Mouse (Mus musculus) cerebellum, adult 9-11 months (tissue): ENCODE results near the gene Kcnq1.
A peak's percentile ranks its signal among the peaks of the same experiment; 100 is the strongest.

Experiments
- DNase-seq: peaks from one replicate; pipeline ENCODE4 v3.0.0; 2022

The Kcnq1 gene

GRCm38 (mm10) chr7:143139932-143140331, 33.8 kb downstream of the Kcnq1 start:
- no peak for DNase-seq

GRCm38 (mm10) chr7:143142680-143143079, 36.5 kb downstream of the Kcnq1 start:
- DNase-seq = no peak

DNA sequence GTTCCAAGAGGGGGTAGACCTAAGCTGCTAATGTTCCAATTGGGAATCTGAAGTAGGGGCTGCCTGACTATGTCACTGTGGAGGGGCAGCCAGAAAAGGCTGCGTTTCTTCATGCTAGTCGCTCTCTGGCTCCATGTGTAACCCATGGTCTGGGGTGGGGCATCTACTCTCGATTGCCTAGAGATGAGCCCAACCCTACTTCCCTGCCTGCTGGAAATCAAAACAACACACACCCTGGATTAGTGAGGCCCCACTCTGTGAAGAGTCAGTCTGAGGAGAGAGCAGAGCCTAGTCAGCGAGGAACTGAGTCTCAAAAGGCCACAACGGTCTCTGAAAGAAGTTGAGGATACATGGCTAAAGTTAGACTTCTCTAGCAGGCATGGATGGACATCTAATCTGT, 40.9 kb downstream of the Kcnq1 start:
- no peak for DNase-seq

DNA sequence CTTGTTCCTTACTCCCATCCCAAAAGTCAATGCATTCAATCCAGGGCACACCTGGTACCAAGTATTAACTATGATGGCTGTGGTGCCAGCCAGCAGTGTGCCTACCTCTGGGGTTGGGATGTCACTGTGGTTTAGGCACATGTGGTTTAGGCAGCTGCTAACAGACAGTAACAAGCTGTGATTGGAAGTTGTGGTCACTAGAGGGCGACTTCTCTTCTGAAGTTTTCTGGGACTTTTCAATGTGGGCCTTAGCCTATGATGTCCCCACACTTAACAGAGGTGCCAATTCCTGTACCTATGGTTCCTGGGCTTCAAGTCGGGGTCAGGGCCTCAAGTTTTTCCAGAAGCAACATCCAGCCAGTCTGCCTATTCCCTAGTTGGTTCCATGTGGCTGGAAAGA, 45.0 kb downstream of the Kcnq1 start:
- no peak for DNase-seq

GRCm38 (mm10) chr7:143152350-143152749, 46.2 kb downstream of the Kcnq1 start:
- no peak for DNase-seq

DNA sequence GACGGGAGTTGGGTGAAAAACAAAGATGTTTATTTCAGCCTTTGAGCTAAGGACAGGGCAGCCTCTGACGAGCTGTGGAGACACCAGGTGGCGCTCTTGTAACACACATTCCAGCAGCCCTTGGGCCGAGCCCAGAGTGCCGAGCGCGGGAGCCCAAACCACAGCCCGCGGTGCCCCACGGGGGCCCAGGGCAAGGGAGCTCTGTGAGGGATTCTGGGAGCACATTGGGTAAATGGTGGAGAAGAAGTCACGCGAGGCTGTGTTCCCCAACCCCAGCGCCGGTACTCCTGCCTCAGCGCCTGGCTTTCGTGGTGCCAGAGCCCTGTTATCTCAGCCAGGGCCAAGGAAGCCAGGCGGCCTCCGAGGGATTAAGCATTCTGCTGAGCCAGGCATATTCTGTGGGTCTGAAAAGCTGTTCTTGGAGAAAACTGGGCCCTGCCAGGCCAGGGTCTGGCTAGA, 47.8 kb downstream of the Kcnq1 start:
- peak; percentile 67 for DNase-seq

DNA sequence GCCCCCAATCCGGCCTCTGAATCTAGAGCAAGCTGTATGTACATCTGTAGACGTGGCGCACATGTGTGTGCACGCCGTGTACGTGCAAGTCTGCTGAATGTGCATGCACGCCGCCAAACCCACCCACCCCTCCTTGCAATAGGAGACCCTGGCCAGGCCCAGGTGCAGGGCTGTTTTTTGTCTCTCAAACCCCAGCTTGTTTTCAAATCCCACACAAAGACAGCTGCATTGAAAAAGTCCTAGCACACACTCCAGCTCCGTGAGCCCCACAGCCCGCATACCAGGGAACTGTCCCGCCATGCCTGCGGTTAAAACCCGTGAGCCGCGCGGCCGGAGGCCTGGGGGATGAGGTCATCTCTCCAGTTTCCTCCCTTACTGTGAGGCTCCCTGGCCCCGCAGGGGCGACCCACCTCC, 48.3 kb downstream of the Kcnq1 start:
- DNase-seq = no peak

- no peak for DNase-seq
Observed at GRCm38 (mm10) chr7:143155257-143155656, 49.1 kb downstream of the Kcnq1 start.

DNA sequence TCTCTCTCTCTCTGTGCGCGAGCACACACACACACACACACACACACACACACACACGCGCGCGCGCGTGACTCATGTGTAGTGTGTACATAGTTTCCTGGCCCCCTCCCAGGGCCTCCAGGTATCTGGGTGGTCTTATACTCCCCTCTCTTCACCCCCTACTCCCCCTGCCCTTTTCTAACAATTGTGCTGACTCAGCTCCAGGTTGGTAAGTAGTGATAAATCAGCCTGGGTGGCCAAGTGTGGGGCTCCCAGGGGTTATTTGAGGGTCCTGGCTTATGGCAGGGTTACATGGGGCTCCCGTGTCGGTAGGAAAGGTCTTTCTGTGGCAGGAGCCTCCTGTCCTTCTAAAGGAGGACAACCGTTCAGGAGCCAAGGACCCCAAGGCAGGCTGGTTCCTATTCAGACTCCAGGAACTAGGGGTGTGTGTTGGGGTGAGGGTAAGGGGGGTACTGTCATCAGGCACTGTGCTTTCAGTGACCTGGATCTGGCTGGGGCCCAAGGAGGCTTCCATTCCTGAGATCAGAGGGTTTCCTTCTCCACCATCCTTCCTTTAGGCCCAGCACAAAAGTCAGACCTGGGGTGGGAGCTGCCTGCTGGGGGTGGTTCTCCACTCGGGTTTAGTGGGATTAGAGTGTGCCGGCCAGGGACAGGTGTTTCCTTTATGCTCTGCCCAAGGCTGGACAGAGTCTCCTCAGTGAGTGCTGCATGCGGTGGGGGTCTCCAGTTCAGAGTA, 52.7 kb downstream of the Kcnq1 start:
- DNase-seq = no peak

DNA sequence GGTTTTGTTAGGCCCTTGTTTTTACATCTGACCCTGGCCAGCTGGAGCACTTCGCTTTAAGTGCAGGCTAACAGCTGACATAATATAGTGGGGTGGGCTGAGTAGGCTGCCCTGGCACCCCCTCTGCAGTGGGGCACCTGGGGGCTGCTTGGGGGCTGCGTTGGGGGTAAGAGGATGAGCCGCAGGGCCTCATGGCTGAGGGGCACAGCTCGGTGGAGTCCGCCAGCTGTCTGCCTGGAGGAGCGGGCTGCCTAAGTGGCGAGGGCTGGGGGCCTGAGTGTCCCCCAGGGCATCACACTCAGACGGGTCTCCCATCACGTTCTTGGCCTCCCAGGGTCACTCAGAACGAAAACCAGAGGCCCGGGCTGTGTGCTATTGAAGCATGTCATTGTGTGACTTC, 53.3 kb downstream of the Kcnq1 start:
- DNase-seq = no peak

DNA sequence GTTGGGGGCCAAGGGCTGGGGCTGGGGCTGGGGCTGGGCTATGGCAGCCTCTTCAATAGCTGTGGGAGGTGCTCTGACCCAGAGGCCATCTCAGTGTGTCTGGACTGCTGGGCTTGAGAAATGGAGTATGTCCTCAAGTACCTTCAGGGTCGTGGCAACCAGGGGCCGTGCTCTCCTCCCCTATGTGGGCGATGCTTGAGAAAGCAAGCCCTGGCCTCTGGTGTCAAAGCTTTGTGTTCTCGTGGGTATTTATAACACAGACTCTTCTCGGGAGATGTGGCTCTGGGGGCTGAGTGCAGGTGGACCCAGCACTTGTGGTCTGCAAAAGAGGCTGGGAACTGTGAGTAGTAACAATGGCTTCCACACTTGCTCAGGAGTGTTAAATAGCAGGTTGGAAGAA, 53.9 kb downstream of the Kcnq1 start:
- no peak for DNase-seq

- no peak for DNase-seq
Observed at GRCm38 (mm10) chr7:143162051-143162450, 55.9 kb downstream of the Kcnq1 start.

- DNase-seq = no peak
Observed at GRCm38 (mm10) chr7:143164074-143164473, 57.9 kb downstream of the Kcnq1 start.

GRCm38 (mm10) chr7:143165687-143166265, 59.6 kb downstream of the Kcnq1 start:
- no peak for DNase-seq

DNA sequence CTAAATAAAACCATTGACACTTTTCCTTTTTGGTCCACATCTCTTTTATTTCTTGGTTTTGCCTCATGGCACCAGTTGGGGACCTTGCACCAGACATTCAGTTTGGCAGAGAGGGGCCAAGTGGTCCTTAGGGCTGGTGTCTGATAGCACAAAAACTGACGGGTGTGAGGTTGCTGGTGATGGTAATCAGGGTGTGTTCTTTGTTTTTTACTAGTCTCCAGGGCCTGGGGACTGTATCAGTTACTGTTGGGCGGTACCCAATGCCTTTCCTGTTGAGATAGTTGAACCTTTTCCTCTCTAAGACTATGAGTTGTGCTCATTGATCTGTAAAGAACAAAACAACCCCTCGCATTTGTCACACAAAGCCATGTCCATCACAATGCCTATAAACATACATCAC, 61.1 kb downstream of the Kcnq1 start:
- no peak for DNase-seq

- no peak for DNase-seq
Observed at GRCm38 (mm10) chr7:143169371-143169770, 63.2 kb downstream of the Kcnq1 start.

GRCm38 (mm10) chr7:143172914-143173547, 66.9 kb downstream of the Kcnq1 start:
- DNase-seq = no peak

GRCm38 (mm10) chr7:143174633-143175032, 68.5 kb downstream of the Kcnq1 start:
- peak; percentile 5 for DNase-seq

- DNase-seq = no peak
Observed at GRCm38 (mm10) chr7:143178831-143179230, 72.7 kb downstream of the Kcnq1 start.

DNA sequence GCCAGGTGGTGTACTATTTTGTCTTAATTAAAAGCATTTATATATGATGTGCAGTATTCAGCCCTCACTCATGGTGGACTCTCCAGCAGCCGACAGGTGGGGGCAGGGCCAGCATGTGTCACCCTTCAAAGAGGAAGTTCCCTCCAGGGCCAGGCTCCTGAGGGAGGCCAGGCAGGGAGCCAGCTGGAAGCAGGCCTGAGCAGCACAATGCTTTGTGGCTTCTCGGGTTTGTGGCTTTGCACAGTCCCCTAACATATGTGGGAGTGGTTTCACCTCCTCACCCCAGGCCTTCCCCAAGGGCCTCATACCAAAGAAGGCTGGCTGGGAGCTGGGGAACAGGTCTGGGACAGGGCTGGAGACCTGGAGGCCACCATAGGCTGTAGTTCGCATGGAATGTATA, 74.6 kb downstream of the Kcnq1 start:
- no peak for DNase-seq

DNA sequence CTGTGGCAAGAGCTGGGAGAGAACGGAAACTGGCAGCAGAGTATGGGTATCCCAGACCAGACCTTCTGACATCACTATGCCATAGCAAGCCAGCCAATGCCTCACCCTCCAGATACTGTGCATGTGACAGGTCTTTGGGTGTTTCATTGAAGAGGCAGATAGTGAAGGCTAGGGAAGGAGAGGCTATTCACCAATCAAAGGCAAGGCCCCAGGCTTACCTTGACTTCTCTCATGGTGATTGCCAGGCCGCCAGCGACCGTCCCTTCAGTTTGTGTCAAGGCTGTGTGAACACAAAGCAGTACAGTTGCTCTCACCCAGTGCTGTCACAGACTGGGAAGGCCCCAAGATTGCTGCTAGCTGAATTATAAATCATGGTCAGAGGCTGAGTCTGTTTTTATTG, 75.1 kb downstream of the Kcnq1 start:
- DNase-seq = no peak

DNA sequence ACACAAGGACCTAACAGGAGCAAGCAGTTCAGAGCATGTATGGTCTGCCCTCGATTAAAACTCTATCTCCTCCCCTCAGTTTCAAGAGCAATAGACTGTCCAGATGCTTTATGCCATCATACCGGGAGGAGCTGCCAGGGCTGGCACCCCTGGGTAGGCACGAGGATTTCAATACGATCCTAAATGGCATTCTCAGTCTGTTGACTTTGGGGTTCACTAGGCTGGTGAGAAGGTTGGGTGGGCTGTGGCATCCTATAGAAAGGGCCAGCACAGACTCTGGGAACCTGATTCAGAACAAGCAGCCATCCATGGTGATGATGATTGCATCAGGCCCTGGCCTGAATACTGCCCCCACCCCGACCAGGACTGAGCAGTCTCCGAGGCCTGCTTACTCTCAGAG, 79.3 kb downstream of the Kcnq1 start:
- no peak for DNase-seq

DNA sequence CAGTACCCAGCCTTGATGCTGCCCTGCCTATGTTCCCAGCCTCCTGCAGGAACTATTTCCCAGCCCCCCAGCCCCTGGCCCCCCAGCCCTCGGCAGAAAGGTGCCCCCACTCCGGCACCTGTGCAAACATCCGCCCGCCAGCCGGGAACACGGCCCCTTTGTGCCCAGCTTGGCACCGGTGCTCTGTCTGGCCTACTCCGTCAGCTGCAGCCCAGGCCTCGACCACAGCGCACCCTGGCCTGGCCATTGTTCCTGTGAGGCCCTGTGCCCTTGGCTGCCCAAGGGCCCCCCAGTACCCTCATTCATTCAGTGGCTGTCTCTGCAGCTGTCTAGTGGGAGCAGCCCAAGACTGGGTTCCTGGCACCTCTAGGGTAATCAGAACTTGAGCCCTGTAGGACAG, 80.2 kb downstream of the Kcnq1 start:
- no peak for DNase-seq

- no peak for DNase-seq
Observed at GRCm38 (mm10) chr7:143187181-143187580, 81.0 kb downstream of the Kcnq1 start.
